Mouse (Mus musculus) heart, embryonic 15.5 days (tissue): ENCODE data around the gene Slc15a2. TPM values are rescaled to one million over a fixed set of nuclear protein-coding genes. Genes with fewer than 3 reads are reported as not detected.
A peak's percentile ranks its signal among the peaks of the same experiment; 100 is the strongest.

Experiments
- ATAC-seq: fragments of 200-750 bp; cut with Nextera tagmentation; replicated peaks from 2 replicates; pipeline ENCODE4 v1.8.0; 2017; ENCODE audit warnings: low read depth, moderate TSS enrichment; ENCODE audit not compliant: insufficient number of reproducible peaks, insufficient read depth, low FRiP score
- H3K27ac ChIP-seq: fragments of 300-500 bp; sonication (generic); 2 replicates; pipeline ENCODE4 v1.5.1; 2015; ENCODE audit warnings: mild to moderate bottlenecking, inconsistent platforms
- H3K27me3 ChIP-seq: fragments of 300-500 bp; sonication (generic); 2 replicates; pipeline ENCODE4 v1.6.1; 2015; ENCODE audit warnings: inconsistent platforms
- H3K36me3 ChIP-seq: fragments of 300-500 bp; sonication (generic); 2 replicates; pipeline ENCODE4 v1.6.1; 2015; ENCODE audit warnings: mild to moderate bottlenecking, inconsistent platforms
- H3K4me1 ChIP-seq: fragments of 300-500 bp; sonication (generic); replicated peaks from 2 replicates; pipeline ENCODE4 v1.6.1; 2015; ENCODE audit warnings: inconsistent platforms
- H3K4me2 ChIP-seq: fragments of 300-500 bp; sonication (generic); 2 replicates; pipeline ENCODE4 v1.6.1; 2015; ENCODE audit warnings: inconsistent platforms, mild to moderate bottlenecking, moderate library complexity
- H3K4me3 ChIP-seq: fragments of 300-500 bp; sonication (generic); 2 replicates; pipeline ENCODE4 v1.5.1; 2015; ENCODE audit warnings: mild to moderate bottlenecking, inconsistent platforms
- H3K9ac ChIP-seq: fragments of 300-500 bp; sonication (generic); 2 replicates; pipeline ENCODE4 v1.6.1; 2015; ENCODE audit warnings: mild to moderate bottlenecking, inconsistent platforms
- H3K9me3 ChIP-seq: fragments of 300-500 bp; sonication (generic); replicated peaks from 2 replicates; pipeline ENCODE4 v1.6.1; 2016; ENCODE audit warnings: inconsistent platforms
- WGBS: fragments of 180-500 bp; shearing (Covaris S2); methylation state at CpG from one replicate; pipeline ENCODE4 v1.1.7; 2015; ENCODE audit warnings: mixed read lengths; 5-methylcytosine and 5-hydroxymethylcytosine counted together
- polyA plus RNA-seq: library from polyadenylated mRNA; unstranded; fragments of >200 nt; fragmentation: Nextera tagmentation; extraction: Ambion mirVana; gene quantifications from 2 replicates; pipeline ENCODE4 v1.2.1, GENCODE M21; 2015

The Slc15a2 gene
- polyA plus RNA-seq, 1 experiment from 2014 or later, result 2.2 TPM

- H3K36me3 ChIP-seq, result no peaks in the 10 kb centered on the region
- no peak overlapping the region for H3K27ac ChIP-seq
- H3K9me3 ChIP-seq, result no peaks in the 10 kb centered on the region
- no peaks in the 10 kb centered on the region for H3K27me3 ChIP-seq
- ATAC-seq, result no peak
- no peaks in the 10 kb centered on the region for H3K4me1 ChIP-seq
- H3K4me3 ChIP-seq, result no peak overlapping the region
- 83% methylated on average over 3 of the region's 3 CpGs for WGBS
- H3K4me2 ChIP-seq, result no peak overlapping the region
- H3K9ac ChIP-seq, result no peak overlapping the region
These were observed 32.8 kb downstream of the Slc15a2 start for GRCm38 (mm10) chr16:36751979-36752378.

GRCm38 (mm10) chr16:36747767-36748166 lies 37.0 kb downstream of the Slc15a2 start:
- Histone ChIP-seq H3K36me3 (no peaks in the 10 kb centered on the region), H3K9me3 (no peaks in the 10 kb centered on the region), H3K4me3 (no peak overlapping the region), H3K9ac (no peak overlapping the region), H3K4me2 (no peak overlapping the region), H3K27ac (no peak overlapping the region), H3K27me3 (no peaks in the 10 kb centered on the region), H3K4me1 (no peaks in the 10 kb centered on the region)
- ATAC-seq, result no peak
- 64% methylated on average over 2 of the region's 2 CpGs for WGBS

- no peak overlapping the region for H3K4me2 ChIP-seq
- H3K4me3 ChIP-seq, result no peak overlapping the region
- no peaks in the 10 kb centered on the region for H3K36me3 ChIP-seq
- no peak overlapping the region for H3K9ac ChIP-seq
- ATAC-seq, result no peak
- H3K4me1 ChIP-seq, result no peaks in the 10 kb centered on the region
- no peaks in the 10 kb centered on the region for H3K9me3 ChIP-seq
- 57% methylated on average over 4 of the region's 4 CpGs for WGBS
- no peaks in the 10 kb centered on the region for H3K27me3 ChIP-seq
- no peak overlapping the region for H3K27ac ChIP-seq
These were observed 37.7 kb downstream of the Slc15a2 start for GRCm38 (mm10) chr16:36747068-36747467.

GRCm38 (mm10) chr16:36743580-36743979 lies 41.2 kb downstream of the Slc15a2 start:
- H3K27me3 ChIP-seq, result no peaks in the 10 kb centered on the region
- H3K4me2 ChIP-seq, result no peak overlapping the region
- no peaks in the 10 kb centered on the region for H3K9me3 ChIP-seq
- H3K4me3 ChIP-seq, result no peak overlapping the region
- no peak overlapping the region for H3K27ac ChIP-seq
- WGBS, result 80% methylated on average over 8 of the region's 8 CpGs
- no peak for ATAC-seq
- H3K36me3 ChIP-seq, result no peaks in the 10 kb centered on the region
- no peak overlapping the region for H3K9ac ChIP-seq
- no peaks in the 10 kb centered on the region for H3K4me1 ChIP-seq

GRCm38 (mm10) chr16:36739404-36739930 lies 45.3 kb downstream of the Slc15a2 start:
- no peak for ATAC-seq
- no peak overlapping the region for H3K4me3 ChIP-seq
- no peaks in the 10 kb centered on the region for H3K4me1 ChIP-seq
- no peak overlapping the region for H3K9ac ChIP-seq
- no peaks in the 10 kb centered on the region for H3K9me3 ChIP-seq
- H3K27me3 ChIP-seq, result no peaks in the 10 kb centered on the region
- H3K4me2 ChIP-seq, result no peak overlapping the region
- WGBS, result 44% methylated on average over 4 of the region's 4 CpGs
- H3K27ac ChIP-seq, result no peak overlapping the region
- H3K36me3 ChIP-seq, result no peaks in the 10 kb centered on the region

GRCm38 (mm10) chr16:36735421-36735820 lies 49.3 kb downstream of the Slc15a2 start:
- H3K27me3 ChIP-seq, result no peaks in the 10 kb centered on the region
- no peaks in the 10 kb centered on the region for H3K4me1 ChIP-seq
- no peak overlapping the region for H3K27ac ChIP-seq
- WGBS, result 77% methylated on average over 3 of the region's 3 CpGs
- no peak overlapping the region for H3K4me3 ChIP-seq
- no peaks in the 10 kb centered on the region for H3K9me3 ChIP-seq
- no peak overlapping the region for H3K4me2 ChIP-seq
- H3K36me3 ChIP-seq, result no peaks in the 10 kb centered on the region
- H3K9ac ChIP-seq, result no peak overlapping the region
- no peak for ATAC-seq

GRCm38 (mm10) chr16:36733827-36734226 lies 50.9 kb downstream of the Slc15a2 start:
- ATAC-seq, result no peak
- WGBS, result 50% methylated on average over 1 of the region's 1 CpGs
- Histone ChIP-seq H3K36me3 (no peaks in the 10 kb centered on the region), H3K27me3 (no peaks in the 10 kb centered on the region), H3K4me3 (no peak overlapping the region), H3K9me3 (no peaks in the 10 kb centered on the region), H3K9ac (no peak overlapping the region), H3K4me1 (no peaks in the 10 kb centered on the region), H3K27ac (no peak overlapping the region), H3K4me2 (no peak overlapping the region)

GRCm38 (mm10) chr16:36732572-36732971 lies 52.2 kb downstream of the Slc15a2 start:
- ATAC-seq, result no peak
- Histone ChIP-seq H3K27me3 (no peaks in the 10 kb centered on the region), H3K4me3 (no peak overlapping the region), H3K9ac (no peak overlapping the region), H3K4me2 (no peak overlapping the region), H3K36me3 (no peaks in the 10 kb centered on the region), H3K27ac (no peak overlapping the region), H3K4me1 (no peaks in the 10 kb centered on the region), H3K9me3 (no peaks in the 10 kb centered on the region)

- 74% methylated on average over 2 of the region's 2 CpGs for WGBS
These were observed 55.8 kb downstream of the Slc15a2 start for GRCm38 (mm10) chr16:36728959-36729358.

GRCm38 (mm10) chr16:36723880-36724443 lies 60.8 kb downstream of the Slc15a2 start:
- no peaks in the 10 kb centered on the region for H3K9me3 ChIP-seq
- ATAC-seq, result no peak
- no peak overlapping the region for H3K4me3 ChIP-seq
- H3K4me2 ChIP-seq, result no peak overlapping the region
- 52% methylated on average over 3 of the region's 3 CpGs for WGBS
- no peak overlapping the region for H3K27ac ChIP-seq
- no peaks in the 10 kb centered on the region for H3K36me3 ChIP-seq
- no peak overlapping the region for H3K9ac ChIP-seq
- H3K27me3 ChIP-seq, result peaks cover 8% of the 10 kb centered on the region; the same call in 1 of the 2 replicates
- H3K4me1 ChIP-seq, result no peaks in the 10 kb centered on the region

More at GRCm38 (mm10) chr16:36728959-36729358, 55.8 kb downstream of the Slc15a2 start:
- Histone ChIP-seq H3K27ac (no peak overlapping the region), H3K9me3 (no peaks in the 10 kb centered on the region), H3K4me2 (no peak overlapping the region), H3K9ac (no peak overlapping the region), H3K36me3 (no peaks in the 10 kb centered on the region), H3K4me3 (no peak overlapping the region), H3K27me3 (no peaks in the 10 kb centered on the region), H3K4me1 (no peaks in the 10 kb centered on the region)
- no peak for ATAC-seq

GRCm38 (mm10) chr16:36722739-36723138 lies 62.0 kb downstream of the Slc15a2 start:
- H3K27ac ChIP-seq, result no peak overlapping the region
- 19% methylated on average over 4 of the region's 4 CpGs for WGBS
- no peak for ATAC-seq
- no peaks in the 10 kb centered on the region for H3K9me3 ChIP-seq
- no peaks in the 10 kb centered on the region for H3K36me3 ChIP-seq
- H3K4me3 ChIP-seq, result no peak overlapping the region
- H3K4me1 ChIP-seq, result no peaks in the 10 kb centered on the region
- no peak overlapping the region for H3K9ac ChIP-seq
- peaks cover 8% of the 10 kb centered on the region; the same call in 1 of the 2 replicates for H3K27me3 ChIP-seq
- peak overlapping the region; percentile 43; the same call in 1 of the 2 replicates for H3K4me2 ChIP-seq
